In the genomic region with DNA sequence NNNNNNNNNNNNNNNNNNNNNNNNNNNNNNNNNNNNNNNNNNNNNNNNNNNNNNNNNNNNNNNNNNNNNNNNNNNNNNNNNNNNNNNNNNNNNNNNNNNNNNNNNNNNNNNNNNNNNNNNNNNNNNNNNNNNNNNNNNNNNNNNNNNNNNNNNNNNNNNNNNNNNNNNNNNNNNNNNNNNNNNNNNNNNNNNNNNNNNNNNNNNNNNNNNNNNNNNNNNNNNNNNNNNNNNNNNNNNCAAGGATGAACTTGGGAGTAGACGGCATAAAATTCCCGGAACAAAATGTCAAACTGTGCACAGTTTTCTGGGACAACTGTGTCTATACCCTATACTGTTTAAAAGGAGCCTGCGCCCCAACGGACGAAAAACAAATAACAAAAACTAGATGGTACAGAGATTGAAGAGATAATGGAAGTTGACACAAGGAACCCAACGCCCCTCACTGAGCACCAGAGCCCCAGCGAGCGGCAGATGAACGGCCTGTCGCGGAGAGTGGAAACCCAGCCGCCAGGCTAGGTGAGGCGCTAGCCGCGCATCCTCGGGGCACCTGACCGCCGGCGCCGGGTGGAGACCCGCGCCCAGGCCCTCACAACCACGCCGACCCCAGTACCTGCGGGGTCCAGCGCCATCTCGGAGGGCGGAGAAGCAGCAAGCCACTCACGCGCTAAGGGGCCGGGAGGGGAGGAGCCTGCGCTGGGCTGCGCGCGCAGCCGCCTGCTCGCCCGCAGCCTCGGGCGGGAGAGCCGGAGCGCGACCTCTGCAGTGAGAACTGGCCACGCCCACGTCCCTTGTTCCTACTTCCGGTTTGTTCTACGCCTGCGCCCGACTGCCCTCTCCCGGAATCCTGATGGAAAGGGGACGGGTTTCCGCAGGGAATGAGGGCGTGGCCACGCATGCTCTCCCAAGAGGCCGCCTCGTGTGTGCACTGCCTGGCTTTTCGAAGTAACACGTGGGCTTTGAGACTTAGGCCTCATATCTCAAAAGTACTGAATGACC, we compare ENCODE assay signal across 8 mouse cellular contexts. TPM values are rescaled to one million over a fixed set of nuclear protein-coding genes. Genes with fewer than 3 reads are reported as not detected.
DNase-seq lines count a peak whose midpoint lies in the region; ATAC-seq and TF ChIP-seq lines count a peak whose summit lies in the region.

A gene (minus strand): TSS at position 771 of the 996 bp plus-strand sequence.

- no peaks in the 10 kb centered on the region for H3K4me1 ChIP-seq in ES-Bruce4 (ENCODE audit: control insufficient read depth, insufficient read depth, low read length)
- peaks cover 20% of the 10 kb centered on the region for H3K4me1 ChIP-seq in forebrain, embryonic 13.5 days
- H3K4me1 ChIP-seq in liver, postnatal 0 days (ENCODE audit: insufficient read depth): peaks cover 13% of the 10 kb centered on the region
- H3K4me1 ChIP-seq in neural tube, embryonic 14.5 days (ENCODE audit: control insufficient read depth, insufficient read depth, low read length): peaks cover 14% of the 10 kb centered on the region; the same call in 1 of the 2 replicates

- peak within 1 kb of the TSS; percentile 61 for H3K4me2 ChIP-seq in forebrain, embryonic 13.5 days
- peak within 1 kb of the TSS; percentile 86 for H3K4me2 ChIP-seq in liver, postnatal 0 days (ENCODE audit: low read depth, low read length)
- peak within 1 kb of the TSS; percentile 47 for H3K4me2 ChIP-seq in neural tube, embryonic 14.5 days (ENCODE audit: low read depth, low read length)

- TF ChIP-seq CTCF in ES-Bruce4 (IDR thresholded peaks at IDR 0.05; ENCODE audit: low read depth, low read length): no peak
- TF ChIP-seq CTCF in liver, postnatal 0 days (IDR thresholded peaks at IDR 0.05; ENCODE audit: low read depth): peak; percentile 36; the same call in 1 of the 2 replicates

- peak; percentile 98 for DNase-seq in heart, postnatal 10 days
- DNase-seq in large intestine, adult 2 months (ENCODE audit: low read depth, low spot score): peak; percentile 88
- DNase-seq in liver, postnatal 0 days: peak; percentile 97
- peak; percentile 99 for DNase-seq in testis, postnatal 10 days (ENCODE audit: low spot score)

- intact Hi-C loops in heart, postnatal 10 days (cut with DNase I): loop anchor here (5.0 kb wide), 2 partner anchors 107 to 338 kb away; a partner anchor contains a TSS

- no peaks in the 10 kb centered on the region for H3K36me3 ChIP-seq in ES-Bruce4 (ENCODE audit: control insufficient read depth, insufficient read depth, low read length, poor library complexity, severe bottlenecking)
- H3K36me3 ChIP-seq in forebrain, embryonic 13.5 days (ENCODE audit: poor library complexity, severe bottlenecking): no peaks in the 10 kb centered on the region
- H3K36me3 ChIP-seq in liver, postnatal 0 days (replicated peaks; ENCODE audit: insufficient read depth, low read length): no peaks in the 10 kb centered on the region
- no peaks in the 10 kb centered on the region for H3K36me3 ChIP-seq in neural tube, embryonic 14.5 days (ENCODE audit: control insufficient read depth, insufficient read depth, low read length)

- H3K27ac ChIP-seq in ES-Bruce4 (ENCODE audit: insufficient read depth, low read length): no peak within 1 kb of the TSS
- peak within 1 kb of the TSS; percentile 76 for H3K27ac ChIP-seq in forebrain, embryonic 13.5 days
- H3K27ac ChIP-seq in liver, postnatal 0 days (ENCODE audit: low read depth): peak within 1 kb of the TSS; percentile 79
- peak within 1 kb of the TSS; percentile 78 for H3K27ac ChIP-seq in neural tube, embryonic 14.5 days (ENCODE audit: low read depth, low read length)

- 2% methylated on average over 58 of the region's 58 CpGs for WGBS in forebrain, embryonic 13.5 days
- WGBS in large intestine, adult 2 months: under 1% methylated on average over 58 of the region's 58 CpGs
- WGBS in liver, postnatal 0 days (ENCODE audit: insufficient replicate concordance): 1% methylated on average over 40 of the region's 58 CpGs
- 2% methylated on average over 56 of the region's 58 CpGs for WGBS in neural tube, embryonic 14.5 days

- H3K4me3 ChIP-seq in ES-Bruce4 (ENCODE audit: low read depth, low read length): peak within 1 kb of the TSS; percentile 54
- H3K4me3 ChIP-seq in forebrain, embryonic 13.5 days: peak within 1 kb of the TSS; percentile 76
- H3K4me3 ChIP-seq in liver, postnatal 0 days (ENCODE audit: low read depth, low read length): peak within 1 kb of the TSS; percentile 92
- H3K4me3 ChIP-seq in neural tube, embryonic 14.5 days (ENCODE audit: low read depth, low read length): peak within 1 kb of the TSS; percentile 86

- TF ChIP-seq EP300 in ES-Bruce4 (IDR thresholded peaks at IDR 0.05; ENCODE audit: insufficient read depth, low read depth, low read length): no peak
- TF ChIP-seq EP300 in liver, postnatal 0 days (IDR thresholded peaks at IDR 0.05; ENCODE audit: low read depth): no peak

- TF ChIP-seq POLR2A in ES-Bruce4 (IDR thresholded peaks at IDR 0.05; ENCODE audit: insufficient read depth, low read length): peak; percentile 8

- ATAC-seq in cerebellum, adult (ENCODE audit: insufficient number of reproducible peaks, low FRiP score, low TSS enrichment): peak; percentile 95
- peak; percentile 99 for ATAC-seq in forebrain, embryonic 13.5 days
- ATAC-seq in liver, postnatal 0 days: peak; percentile 98
- peak; percentile 95 for ATAC-seq in neural tube, embryonic 14.5 days (ENCODE audit: low read depth)

- peaks cover 7% of the 10 kb centered on the region for H3K9me3 ChIP-seq in ES-Bruce4 (replicated peaks; ENCODE audit: control insufficient read depth, insufficient read depth, low read length, poor library complexity, severe bottlenecking)
- no peaks in the 10 kb centered on the region for H3K9me3 ChIP-seq in forebrain, embryonic 13.5 days (replicated peaks)
- 0 out of 2 replicates have a peak, but pooled peaks cover 3% of the 10 kb centered on the region for H3K9me3 ChIP-seq in liver, postnatal 0 days (ENCODE audit: low read length)
- no peaks in the 10 kb centered on the region for H3K9me3 ChIP-seq in neural tube, embryonic 14.5 days (ENCODE audit: control insufficient read depth, low read length)

- no peaks in the 10 kb centered on the region for H3K27me3 ChIP-seq in ES-Bruce4 (ENCODE audit: control insufficient read depth, insufficient read depth, low read length, poor library complexity, severe bottlenecking)
- H3K27me3 ChIP-seq in forebrain, embryonic 13.5 days: no peaks in the 10 kb centered on the region
- no peaks in the 10 kb centered on the region for H3K27me3 ChIP-seq in liver, postnatal 0 days (ENCODE audit: insufficient read depth, low read length)
- no peaks in the 10 kb centered on the region for H3K27me3 ChIP-seq in neural tube, embryonic 14.5 days (ENCODE audit: control insufficient read depth, insufficient read depth, low read length)

- peak within 1 kb of the TSS; percentile 64 for H3K9ac ChIP-seq in ES-Bruce4 (ENCODE audit: low read depth, poor library complexity, severe bottlenecking)
- peak within 1 kb of the TSS; percentile 90 for H3K9ac ChIP-seq in forebrain, embryonic 13.5 days
- peak within 1 kb of the TSS; percentile 84 for H3K9ac ChIP-seq in liver, postnatal 0 days (replicated peaks)
- H3K9ac ChIP-seq in neural tube, embryonic 14.5 days (replicated peaks; ENCODE audit: low read depth, low read length): peak within 1 kb of the TSS; percentile 75

RNA-seq across cellular contexts. Expression of the gene that starts here (rescaled TPM):
- polyA plus RNA-seq in ES-Bruce4 (2011; ENCODE audit: insufficient read depth, insufficient read length, low read depth, missing spikeins): 44.5 and 52.6 TPM in 2 replicates
- polyA plus RNA-seq in forebrain, embryonic 13.5 days (2015; fragmentation: Nextera tagmentation; extraction: Ambion mirVana): 47.5 and 51.9 TPM in 2 replicates
- total RNA-seq in heart, postnatal 10 days (2021): 10 to 100 TPM; 24.0 to 28.3 TPM
- polyA plus RNA-seq in large intestine, adult 2 months (2012; rRNA removed): 2.7 and 2.9 TPM in 2 replicates
- 40.0 and 47.1 TPM in 2 replicates for polyA plus RNA-seq in liver, postnatal 0 days (2015; fragmentation: Nextera tagmentation; extraction: Ambion mirVana)
- 48.5 and 52.4 TPM in 2 replicates for polyA plus RNA-seq in neural tube, embryonic 14.5 days (2014; fragmentation: Nextera tagmentation; extraction: Ambion mirVana)

Comparison
In these comparisons a context has a peak if more than half of its experiments do, and no peak if none do; other contexts are left out.
1. RNA of the gene that starts here (polyA plus RNA-seq): 44.5 to 52.6 TPM in ES-Bruce4, 48.5 to 52.4 TPM in neural tube, embryonic 14.5 days, 47.5 to 51.9 TPM in forebrain, embryonic 13.5 days and 40.0 to 47.1 TPM in liver, postnatal 0 days; 2.7 to 2.9 TPM in large intestine, adult 2 months; every median in the first group is over 10 times any median in the second.
2. Peak in every context shown above with its lines, with median percentiles within 50 percentile points of each other: H3K4me3 ChIP-seq, H3K9ac ChIP-seq, ATAC-seq, H3K4me2 ChIP-seq and DNase-seq.